Mouse (Mus musculus): ENCODE measurements around the gene Ebf1. TPM values are rescaled to one million over a fixed set of nuclear protein-coding genes. Genes with fewer than 3 reads are reported as not detected.

Gene Ebf1
- 29.7 TPM for polyA plus RNA-seq (2014; fragmentation: Illumina TruSeq; extraction: RNeasy Lipid Tissue Mini Kit (QIAGEN cat#74804); ENCODE audit: low read depth, low replicate concordance)

GRCm38 (mm10) chr11:44616788-44617712 is at the start of gene Ebf1:
Gene Ebf1, plus strand, starts transcription at chr11:44617317.

Other genes starting within 250 kb of the Ebf1 start
- gene Il12b, start 217.3 kb upstream of the Ebf1 start, polyA plus RNA-seq (2014; fragmentation: Illumina TruSeq; extraction: RNeasy Lipid Tissue Mini Kit (QIAGEN cat#74804); ENCODE audit: low read depth, low replicate concordance) = not detected
- gene Ublcp1, start 146.8 kb upstream of the Ebf1 start, polyA plus RNA-seq (2014; fragmentation: Illumina TruSeq; extraction: RNeasy Lipid Tissue Mini Kit (QIAGEN cat#74804); ENCODE audit: low read depth, low replicate concordance) = 126 TPM
- gene Rnf145, start 98.4 kb upstream of the Ebf1 start, polyA plus RNA-seq (2014; fragmentation: Illumina TruSeq; extraction: RNeasy Lipid Tissue Mini Kit (QIAGEN cat#74804); ENCODE audit: low read depth, low replicate concordance) = 70.7 TPM

Measured in adrenal gland, adult 10 weeks (tissue).